Mouse (Mus musculus) C2C12 (cell line): ENCODE data around the gene Socs1. TPM values are rescaled to one million over a fixed set of nuclear protein-coding genes. Genes with fewer than 3 reads are reported as not detected.

Experiments
- H3K27me3 ChIP-seq: one replicate; pipeline ENCODE4 v1.6.1; 2011; ENCODE audit not compliant: control insufficient read depth, insufficient read depth, insufficient read length
- H3K36me3 ChIP-seq: one replicate; pipeline ENCODE4 v1.6.1; 2011; ENCODE audit not compliant: control insufficient read depth, insufficient read depth
- H3K4me3 ChIP-seq: one replicate; pipeline ENCODE4 v1.5.1; 2011; ENCODE audit warnings: mild to moderate bottlenecking, control low read depth; ENCODE audit not compliant: poor library complexity, insufficient read depth, severe bottlenecking
- H3K79me2 ChIP-seq: one replicate; pipeline ENCODE4 v1.6.1; 2011; ENCODE audit not compliant: control insufficient read depth, insufficient read depth
- H3K79me3 ChIP-seq: one replicate; pipeline ENCODE4 v1.6.1; 2011; ENCODE audit warnings: low read depth, control low read depth
- H3ac ChIP-seq: one replicate; pipeline ENCODE3; 2011; ENCODE audit warnings: low read depth; ENCODE audit not compliant: control insufficient read depth, insufficient read length
- CEBPB ChIP-seq: IDR thresholded peaks from one replicate; pipeline ENCODE4 v1.6.1; 2011; ENCODE audit warnings: low read depth, mild to moderate bottlenecking, control low read depth, moderate library complexity
- CTCF ChIP-seq: IDR thresholded peaks from one replicate; pipeline ENCODE4 v1.5.1; 2011; ENCODE audit not compliant: control insufficient read depth, insufficient read depth, insufficient read length
- FOSL1 ChIP-seq: IDR thresholded peaks from one replicate; pipeline ENCODE4 v1.8.0; 2011; ENCODE audit warnings: mild to moderate bottlenecking, low read length; ENCODE audit not compliant: poor library complexity, insufficient read depth, severe bottlenecking
- MAX ChIP-seq: IDR thresholded peaks from one replicate; pipeline ENCODE4 v1.6.1; 2011; ENCODE audit warnings: mild to moderate bottlenecking, control low read depth
- MYOD1 ChIP-seq: IDR thresholded peaks from one replicate; pipeline ENCODE4 v1.6.1; 2011; ENCODE audit warnings: low read depth; ENCODE audit not compliant: control insufficient read depth, insufficient read length
- MYOG ChIP-seq: IDR thresholded peaks from one replicate; pipeline ENCODE4 v1.6.1; 2011; ENCODE audit not compliant: control insufficient read depth, insufficient read length; ENCODE audit errors: extremely low read depth
- USF1 ChIP-seq: IDR thresholded peaks from one replicate; pipeline ENCODE4 v1.6.1; 2011; ENCODE audit warnings: low read depth, mild to moderate bottlenecking, control low read depth, moderate library complexity
- polyA plus RNA-seq: library from polyadenylated mRNA; unstranded; fragments of >200 nt; fragmentation: generic; extraction: Trizol; gene quantifications from one replicate; pipeline ENCODE4 v1.2.1, GENCODE M21; 2012; ENCODE audit warnings: missing spikeins

Socs1 gene
- polyA plus RNA-seq, 1 experiment: 4.6 TPM

- H3K79me3 ChIP-seq: no peaks in the 10 kb centered on the region
- no peaks in the 10 kb centered on the region for H3K79me2 ChIP-seq
- H3K27me3 ChIP-seq: peaks cover 8% of the 10 kb centered on the region
- H3K4me3 ChIP-seq: no peak overlapping the region
- no peak overlapping the region for H3ac ChIP-seq
- H3K36me3 ChIP-seq: no peaks in the 10 kb centered on the region
- TF ChIP-seq MYOD1: no peak
- no peak for TF ChIP-seq MYOG
- no peak for TF ChIP-seq USF1
- TF ChIP-seq CTCF: no peak
- TF ChIP-seq FOSL1: no peak
- no peak for TF ChIP-seq CEBPB
- TF ChIP-seq MAX: no peak
These were observed 40.5 kb upstream of the Socs1 start for GRCm38 (mm10) chr16:10825840-10826239.

- no peaks in the 10 kb centered on the region for H3K36me3 ChIP-seq
- H3K79me3 ChIP-seq: no peaks in the 10 kb centered on the region
- H3K27me3 ChIP-seq: peaks cover 10% of the 10 kb centered on the region
- no peak for TF ChIP-seq MAX
- TF ChIP-seq CTCF: no peak
- no peak for TF ChIP-seq MYOD1
- TF ChIP-seq USF1: no peak
- no peak for TF ChIP-seq MYOG
- no peak for TF ChIP-seq CEBPB
- TF ChIP-seq FOSL1: no peak
- no peaks in the 10 kb centered on the region for H3K79me2 ChIP-seq
- no peak overlapping the region for H3K4me3 ChIP-seq
- no peak overlapping the region for H3ac ChIP-seq
These were observed 39.2 kb upstream of the Socs1 start for GRCm38 (mm10) chr16:10824536-10824935.

- no peak overlapping the region for H3K4me3 ChIP-seq
- H3K36me3 ChIP-seq: no peaks in the 10 kb centered on the region
- H3ac ChIP-seq: no peak overlapping the region
- H3K27me3 ChIP-seq: peaks cover 5% of the 10 kb centered on the region
- no peaks in the 10 kb centered on the region for H3K79me3 ChIP-seq
- TF ChIP-seq MYOG (no peak), FOSL1 (no peak), MAX (no peak)
- no peaks in the 10 kb centered on the region for H3K79me2 ChIP-seq
These were observed 36.1 kb upstream of the Socs1 start for GRCm38 (mm10) chr16:10821387-10821786.

- TF ChIP-seq MYOD1 (no peak), CTCF (no peak), MAX (no peak), CEBPB (no peak)
- no peaks in the 10 kb centered on the region for H3K79me3 ChIP-seq
- H3K27me3 ChIP-seq: peaks cover 5% of the 10 kb centered on the region
- no peaks in the 10 kb centered on the region for H3K79me2 ChIP-seq
- no peak overlapping the region for H3ac ChIP-seq
- no peaks in the 10 kb centered on the region for H3K36me3 ChIP-seq
- H3K4me3 ChIP-seq: no peak overlapping the region
These were observed 34.6 kb upstream of the Socs1 start for GRCm38 (mm10) chr16:10819966-10820365.

GRCm38 (mm10) chr16:10818579-10819135, 33.3 kb upstream of the Socs1 start:
- TF ChIP-seq CTCF (no peak), USF1 (no peak), CEBPB (no peak), MAX (no peak), FOSL1 (no peak), MYOD1 (no peak), MYOG (no peak)

GRCm38 (mm10) chr16:10814864-10815263, 29.5 kb upstream of the Socs1 start:
- no peak overlapping the region for H3K4me3 ChIP-seq
- TF ChIP-seq USF1 (no peak), CTCF (no peak)
- no peaks in the 10 kb centered on the region for H3K36me3 ChIP-seq
- H3K79me2 ChIP-seq: no peaks in the 10 kb centered on the region
- H3K27me3 ChIP-seq: peaks cover 4% of the 10 kb centered on the region
- H3K79me3 ChIP-seq: no peaks in the 10 kb centered on the region
- H3ac ChIP-seq: no peak overlapping the region

More at GRCm38 (mm10) chr16:10818579-10819135, 33.3 kb upstream of the Socs1 start:
- Histone ChIP-seq H3K79me2 (no peaks in the 10 kb centered on the region), H3K36me3 (no peaks in the 10 kb centered on the region), H3K4me3 (no peak overlapping the region), H3ac (no peak overlapping the region), H3K79me3 (no peaks in the 10 kb centered on the region), H3K27me3 (peaks cover 5% of the 10 kb centered on the region)
